Mouse (Mus musculus) erythroblast, adult 5-6 weeks (primary cell): ENCODE measurements around the gene Babam2. TPM values are rescaled to one million over a fixed set of nuclear protein-coding genes. Genes with fewer than 3 reads are reported as not detected.

ENCODE experiments used
- ATAC-seq: replicated peaks from 2 replicates; pipeline ENCODE4 v1.8.0; 2016; ENCODE audit warnings: moderate number of reproducible peaks, mild to moderate bottlenecking, moderate TSS enrichment, inconsistent platforms; ENCODE audit not compliant: poor library complexity, low FRiP score, severe bottlenecking
- total RNA-seq, 2 experiments: library from RNA; stranded (forward) in 1 of 2; stranded (reverse) in 1 of 2; fragments of 150-400 nt in 1 of 2; fragments of 200-764, 138-1000 nt in 1 of 2; gene quantifications; 2 replicates each; pipeline versions ENCODE4 v1.2.3 to v1.2.4; 2015 to 2017; ENCODE audit warnings: low replicate concordance in 2 of 2

Gene Babam2
- total RNA-seq, 2 experiments from 2014 or later, result 15.5 to 83.2 TPM

GRCm38 (mm10) chr5:32015949-32016478, 318.5 kb downstream of the Babam2 start:
- ATAC-seq, result no peak

GRCm38 (mm10) chr5:32017686-32018085, 320.2 kb downstream of the Babam2 start:
- ATAC-seq, result no peak

- ATAC-seq, result no peak
Observed at GRCm38 (mm10) chr5:32018276-32018675, 320.8 kb downstream of the Babam2 start.

GRCm38 (mm10) chr5:32029834-32030433, 332.4 kb downstream of the Babam2 start:
- no peak for ATAC-seq

GRCm38 (mm10) chr5:32033185-32033584, 335.7 kb downstream of the Babam2 start:
- no peak for ATAC-seq

- no peak for ATAC-seq
Observed at GRCm38 (mm10) chr5:32033621-32034020, 336.1 kb downstream of the Babam2 start.

- no peak for ATAC-seq
Observed at GRCm38 (mm10) chr5:32034475-32035054, 337.1 kb downstream of the Babam2 start.

GRCm38 (mm10) chr5:32035721-32036320, 338.3 kb downstream of the Babam2 start:
- no peak for ATAC-seq

- ATAC-seq, result no peak
Observed at GRCm38 (mm10) chr5:32036896-32037295, 339.4 kb downstream of the Babam2 start.

- ATAC-seq, result no peak
Observed at GRCm38 (mm10) chr5:32037546-32037945, 340.1 kb downstream of the Babam2 start.

GRCm38 (mm10) chr5:32038994-32039393, 341.5 kb downstream of the Babam2 start:
- ATAC-seq, result no peak

GRCm38 (mm10) chr5:32039511-32039910, 342.0 kb downstream of the Babam2 start:
- ATAC-seq, result no peak

GRCm38 (mm10) chr5:32043153-32043552, 345.7 kb downstream of the Babam2 start:
- no peak for ATAC-seq

GRCm38 (mm10) chr5:32043996-32044395, 346.5 kb downstream of the Babam2 start:
- no peak for ATAC-seq

GRCm38 (mm10) chr5:32051899-32052298, 354.4 kb downstream of the Babam2 start:
- no peak for ATAC-seq

- no peak for ATAC-seq
Observed at GRCm38 (mm10) chr5:32052467-32052866, 355.0 kb downstream of the Babam2 start.

- no peak for ATAC-seq
Observed at GRCm38 (mm10) chr5:32053476-32053875, 356.0 kb downstream of the Babam2 start.

GRCm38 (mm10) chr5:32055676-32056075, 358.2 kb downstream of the Babam2 start:
- ATAC-seq, result no peak

GRCm38 (mm10) chr5:32056126-32056525, 358.6 kb downstream of the Babam2 start:
- ATAC-seq, result no peak

GRCm38 (mm10) chr5:32058481-32059253, 361.2 kb downstream of the Babam2 start:
- ATAC-seq, result no peak
